Mouse (Mus musculus) activated CD4-positive, CD25-positive, alpha-beta regulatory T cell, adult 4 months (primary cell): ENCODE measurements around the gene Prr29. TPM values are rescaled to one million over a fixed set of nuclear protein-coding genes. Genes with fewer than 3 reads are reported as not detected.
"Not testable (repeated sequence)": the region's sequence is repeated elsewhere in the genome, so short reads cannot be mapped to it uniquely, and the experiment has no call there.

ENCODE experiments used
- ATAC-seq: one replicate; pipeline ENCODE4 v1.8.0; 2017
- polyA plus RNA-seq, 2 experiments: library from polyadenylated mRNA; unstranded; fragments of 100-300 nt; shearing (Covaris generic); gene quantifications; one replicate each; pipeline ENCODE4 v1.2.1; 2017

Prr29 gene
- polyA plus RNA-seq, 2 experiments from 2014 or later = 1.1 to 1.2 TPM

DNA sequence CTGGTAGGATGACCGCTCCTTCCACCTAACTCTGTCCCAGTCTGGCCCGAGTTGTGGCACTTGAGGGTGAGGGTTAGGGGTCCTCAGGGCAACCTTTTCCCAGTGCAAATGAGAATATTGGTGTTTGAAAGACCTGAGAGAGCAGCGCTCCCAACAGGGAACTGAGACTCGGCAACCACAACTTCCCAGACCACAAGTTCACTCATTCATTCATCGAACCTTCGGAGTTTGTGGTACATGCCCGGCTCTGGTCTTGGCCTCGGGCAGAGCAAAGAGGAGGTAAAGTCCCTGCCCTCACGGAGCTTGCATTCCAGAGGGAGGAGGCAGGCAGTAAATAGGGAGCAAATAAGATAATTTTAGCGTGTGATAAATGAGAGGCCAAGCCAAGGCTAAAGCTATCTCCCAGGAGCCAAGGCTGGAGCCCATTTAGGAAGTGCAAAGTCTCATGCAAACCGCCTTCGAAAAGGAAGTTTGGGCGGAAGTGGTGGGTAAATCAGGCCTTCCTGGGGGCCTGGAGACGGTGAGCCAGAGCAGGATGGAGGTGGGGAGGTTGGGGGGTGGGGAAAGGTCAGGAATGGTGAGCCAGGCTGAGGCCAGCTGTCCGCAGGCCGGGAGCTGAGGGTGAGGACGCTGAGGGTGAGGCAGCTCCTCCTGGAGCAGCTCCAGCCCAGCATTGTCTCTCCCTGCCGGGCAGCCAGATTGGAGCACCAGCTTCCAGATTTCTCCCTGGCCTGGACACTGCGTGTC lies 9.7 kb upstream of the Prr29 start:
- no peak for ATAC-seq

GRCm38 (mm10) chr11:106359350-106359749 lies 5.9 kb upstream of the Prr29 start:
- no peak for ATAC-seq

GRCm38 (mm10) chr11:106364712-106365111 lies 560 bp upstream of the Prr29 start:
- ATAC-seq = no peak

- ATAC-seq = no peak
Observed at GRCm38 (mm10) chr11:106366316-106366715, 1.0 kb downstream of the Prr29 start.

GRCm38 (mm10) chr11:106373998-106374397 lies 8.7 kb downstream of the Prr29 start:
- no peak for ATAC-seq

DNA sequence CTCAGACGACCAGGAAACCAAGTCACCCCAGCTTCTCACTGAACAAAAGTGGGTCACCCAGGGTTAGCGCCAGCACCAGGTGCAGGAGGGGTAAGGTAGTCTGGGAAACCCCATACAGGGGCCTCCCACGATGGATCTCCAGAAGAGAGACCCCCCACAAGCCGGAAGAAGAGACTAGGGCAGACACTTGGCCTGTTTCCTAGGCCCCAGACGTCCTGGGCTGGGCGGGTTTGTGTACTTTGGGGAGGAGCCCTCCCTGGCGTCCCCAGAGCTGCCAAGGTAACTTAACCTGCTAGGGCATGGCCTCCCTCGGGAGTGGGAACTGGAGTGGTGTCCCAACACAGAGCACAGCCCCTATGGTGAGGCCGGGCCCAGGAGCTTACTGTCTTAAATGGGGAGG lies 9.3 kb downstream of the Prr29 start:
- ATAC-seq = peak; percentile 32

- no peak for ATAC-seq
Observed at GRCm38 (mm10) chr11:106374979-106375378, 9.7 kb downstream of the Prr29 start.

DNA sequence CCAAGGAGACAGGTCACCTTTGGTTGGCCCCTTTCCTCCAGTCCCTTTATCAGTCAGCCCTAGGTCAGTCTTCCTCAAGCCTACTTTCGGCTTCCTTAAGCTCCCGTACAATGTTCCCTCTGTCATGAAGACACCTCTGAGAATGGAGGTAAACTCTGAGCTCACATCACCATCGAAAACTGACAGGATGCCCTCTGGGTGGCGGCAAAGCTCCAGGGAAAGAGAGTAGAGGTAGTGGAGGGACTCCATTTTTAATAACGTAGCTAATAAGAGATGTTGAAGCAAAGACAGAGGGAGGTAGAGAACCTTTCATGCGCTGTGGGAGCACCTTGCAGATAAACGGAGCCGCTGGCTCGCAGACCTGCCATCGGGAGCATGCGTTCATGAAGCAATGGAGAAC lies 15.7 kb downstream of the Prr29 start:
- no peak for ATAC-seq

- no peak for ATAC-seq
Observed at GRCm38 (mm10) chr11:106381883-106382282, 16.6 kb downstream of the Prr29 start.

- ATAC-seq = no peak
Observed at GRCm38 (mm10) chr11:106382424-106382823, 17.2 kb downstream of the Prr29 start.

DNA sequence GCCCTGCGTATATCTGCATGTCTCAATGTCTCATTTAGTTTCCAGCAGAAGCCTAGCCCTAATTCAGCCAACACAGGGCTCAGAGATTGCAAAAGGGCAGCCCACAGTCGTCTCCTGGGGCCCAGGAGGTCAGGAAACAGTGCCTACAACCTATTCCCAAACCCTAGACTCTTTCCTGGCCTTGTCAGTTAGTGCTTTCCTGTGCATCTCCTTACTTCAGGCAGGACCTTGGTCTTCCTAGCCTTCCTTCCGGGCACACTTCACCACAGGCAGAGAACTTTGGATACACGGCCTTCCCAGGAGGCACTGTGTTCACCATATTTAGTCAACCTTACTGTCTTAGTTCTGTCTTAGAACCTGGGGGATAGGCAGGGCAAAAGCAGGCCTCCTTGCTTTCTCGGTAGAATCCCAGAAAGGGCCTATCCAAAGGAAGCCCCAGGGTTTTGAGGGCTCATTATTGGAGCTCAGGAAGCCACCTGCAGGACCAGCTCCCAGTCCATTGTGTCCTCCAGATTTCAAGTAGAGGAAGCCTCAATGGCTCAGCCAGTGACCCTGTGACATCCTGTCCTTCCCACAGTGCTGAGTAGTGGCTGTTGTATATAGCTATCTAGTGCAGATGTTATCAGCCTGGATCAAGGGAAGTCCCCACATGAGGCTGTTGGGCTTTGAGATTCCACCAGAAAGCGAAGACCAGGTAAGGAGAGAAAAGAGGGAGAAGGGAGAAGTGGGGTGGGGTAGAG lies 17.9 kb downstream of the Prr29 start:
- no peak for ATAC-seq

DNA sequence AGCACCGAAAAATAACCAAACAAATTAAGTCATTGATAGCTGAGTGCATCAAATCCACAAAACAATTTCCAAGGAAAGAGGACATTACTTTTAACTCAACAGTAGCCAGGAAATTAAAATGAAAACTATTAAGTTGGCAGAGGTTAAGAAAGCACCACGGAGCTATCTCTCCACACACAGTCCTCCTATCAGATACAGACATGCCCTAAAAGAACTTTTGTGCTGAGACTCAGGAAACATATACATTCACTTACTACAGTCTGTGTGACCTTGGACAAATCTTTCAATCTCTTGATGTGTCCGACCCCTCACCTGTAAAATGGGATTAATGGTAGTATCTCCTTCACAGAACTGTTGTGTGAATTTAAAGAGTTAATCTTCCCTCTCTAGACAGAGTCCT lies 21.1 kb downstream of the Prr29 start:
- ATAC-seq = no peak

DNA sequence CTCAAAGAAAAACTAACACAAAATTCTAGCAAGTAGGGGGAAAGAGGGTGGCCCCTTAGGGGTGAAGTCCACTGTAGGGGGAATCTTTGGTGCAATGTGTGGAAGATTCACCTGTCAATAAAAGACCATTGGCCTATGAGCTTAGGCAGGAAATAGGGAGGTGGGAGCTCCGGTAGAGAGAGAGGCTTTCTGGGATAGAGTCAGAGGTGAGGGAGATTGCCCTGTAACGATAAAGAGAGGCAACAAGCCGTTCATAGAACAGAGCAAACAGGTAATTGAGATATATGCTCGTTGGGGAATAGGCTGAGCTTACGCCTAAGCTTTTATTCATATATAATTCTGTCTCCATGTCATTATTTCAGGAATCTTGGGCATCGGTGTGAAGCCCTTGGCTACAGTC lies 21.7 kb downstream of the Prr29 start:
- ATAC-seq = peak; percentile 45

GRCm38 (mm10) chr11:106387791-106388216 lies 22.5 kb downstream of the Prr29 start, which contains the start of gene Icam2:
Gene Icam2 (minus strand): TSS chr11:106388075.
- ATAC-seq = peak; percentile 90

DNA sequence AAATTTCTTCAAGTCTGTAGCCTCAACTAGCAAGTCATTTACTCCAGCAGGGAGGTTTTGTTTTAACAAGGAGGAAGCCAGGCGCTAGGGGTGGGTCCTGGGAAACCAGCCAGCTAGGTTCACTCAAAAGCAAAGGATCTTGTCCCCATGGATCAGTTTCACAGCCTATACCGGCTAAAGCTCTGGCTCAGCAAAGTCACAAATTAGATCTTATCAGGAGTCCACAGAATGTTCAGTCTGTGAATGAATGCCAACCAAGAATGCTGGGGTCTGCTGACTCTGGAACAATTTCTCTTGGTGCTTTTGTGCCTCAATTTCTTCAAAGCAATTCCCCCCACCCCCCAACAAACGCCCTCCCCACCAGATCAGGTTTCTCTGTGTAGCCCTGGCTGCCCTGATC lies 24.3 kb downstream of the Prr29 start:
- ATAC-seq = no peak

DNA sequence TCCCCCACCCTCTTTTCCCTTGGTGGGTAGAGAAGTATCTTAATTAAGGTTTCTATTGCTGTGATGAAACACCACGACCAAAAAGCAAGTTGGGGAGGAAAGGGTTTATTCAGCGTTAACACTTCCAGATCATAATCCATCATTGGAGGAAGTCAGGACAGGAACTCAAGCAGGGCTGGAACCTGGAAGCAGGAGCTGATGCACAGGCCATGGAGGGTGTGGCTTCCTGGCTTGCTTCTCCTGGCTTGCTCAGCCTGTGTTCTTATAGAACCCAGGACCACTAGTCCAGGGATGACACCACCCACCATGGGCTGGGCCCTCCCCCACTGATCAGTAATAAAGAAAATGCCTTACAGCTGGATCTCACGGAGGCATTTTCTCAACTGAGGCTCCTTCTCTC lies 25.5 kb downstream of the Prr29 start:
- no peak for ATAC-seq

DNA sequence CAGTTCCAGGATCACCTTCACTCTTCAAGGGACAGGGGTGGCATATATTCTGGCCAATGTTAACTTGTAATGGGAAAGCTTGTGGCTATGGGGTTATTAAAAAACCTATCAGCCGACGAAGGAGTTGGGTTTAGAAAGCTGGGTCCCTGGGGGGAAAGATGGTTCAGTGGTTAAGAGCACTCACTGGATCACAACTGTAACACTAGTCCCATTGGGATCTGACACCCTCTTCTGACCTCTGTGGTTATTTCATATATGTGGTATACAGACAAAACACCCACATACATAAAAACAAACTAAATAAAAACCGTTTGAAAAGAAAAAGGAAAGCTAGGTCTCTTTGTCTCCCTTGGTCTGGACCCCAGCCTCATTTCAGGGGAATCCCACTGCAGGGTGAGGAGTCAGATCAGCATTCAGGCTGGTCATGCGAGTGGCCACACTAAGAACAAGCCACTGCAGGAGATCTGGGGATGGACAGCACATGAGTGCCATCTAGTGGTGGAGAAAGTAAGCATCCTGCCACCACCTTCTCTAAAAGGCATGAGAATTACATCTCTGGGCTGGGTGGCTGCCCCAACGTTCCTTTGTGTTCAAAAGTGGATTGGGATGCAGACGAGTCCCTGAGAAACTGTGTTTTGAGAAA lies 26.4 kb downstream of the Prr29 start:
- no peak for ATAC-seq

DNA sequence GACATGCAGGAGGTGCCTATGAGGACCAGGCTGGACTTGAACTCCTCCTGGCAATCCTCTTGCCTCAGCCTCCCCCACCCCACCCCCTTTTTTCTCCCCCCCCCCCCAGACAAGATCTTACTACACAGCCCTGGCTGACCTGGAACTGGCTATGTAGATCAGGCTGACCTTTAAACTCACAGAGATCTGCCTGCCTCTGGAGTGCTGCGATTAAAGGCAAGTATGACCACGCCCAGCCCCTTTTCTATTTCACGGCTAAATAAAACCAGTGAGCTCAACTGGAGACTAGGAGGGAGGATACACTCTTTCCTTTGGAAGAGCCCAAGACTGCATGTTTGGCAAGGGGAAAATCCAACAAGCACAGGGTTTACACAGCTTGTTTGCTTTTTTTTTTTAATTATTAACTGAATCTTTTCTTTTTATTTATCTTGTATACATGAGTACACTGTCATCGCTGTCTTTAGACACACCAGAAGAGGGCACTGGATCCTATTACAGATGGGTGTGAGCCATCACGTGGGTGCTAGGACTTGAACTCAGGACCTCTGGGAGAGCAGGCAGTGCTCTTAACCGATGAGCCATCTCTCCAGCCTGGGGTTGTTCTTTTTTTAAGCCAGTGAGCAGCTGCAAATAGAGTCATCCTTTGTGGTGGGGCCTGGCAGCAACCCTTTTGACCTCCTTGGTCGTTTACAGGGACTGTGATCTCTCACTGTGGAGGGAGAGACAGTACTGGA lies 27.5 kb downstream of the Prr29 start:
- ATAC-seq = no peak

DNA sequence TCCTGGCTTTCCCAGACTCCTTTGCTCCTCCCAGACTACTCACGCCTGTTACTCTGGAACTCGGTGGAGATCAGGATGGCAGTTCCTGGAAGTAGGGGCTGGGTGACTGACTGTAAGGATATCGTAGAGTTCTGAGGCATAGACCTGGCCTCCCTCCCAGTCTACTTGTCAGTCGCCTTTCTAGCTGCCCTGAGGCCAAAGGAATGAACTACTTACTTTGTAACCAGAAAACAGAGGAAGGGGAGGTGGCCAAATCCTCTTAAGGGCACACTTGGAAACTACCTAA lies 28.0 kb downstream of the Prr29 start:
- no peak for ATAC-seq

GRCm38 (mm10) chr11:106394055-106394454 lies 28.8 kb downstream of the Prr29 start:
- ATAC-seq = not testable (repeated sequence)

- no peak for ATAC-seq
Observed at GRCm38 (mm10) chr11:106397656-106398055, 32.4 kb downstream of the Prr29 start.

DNA sequence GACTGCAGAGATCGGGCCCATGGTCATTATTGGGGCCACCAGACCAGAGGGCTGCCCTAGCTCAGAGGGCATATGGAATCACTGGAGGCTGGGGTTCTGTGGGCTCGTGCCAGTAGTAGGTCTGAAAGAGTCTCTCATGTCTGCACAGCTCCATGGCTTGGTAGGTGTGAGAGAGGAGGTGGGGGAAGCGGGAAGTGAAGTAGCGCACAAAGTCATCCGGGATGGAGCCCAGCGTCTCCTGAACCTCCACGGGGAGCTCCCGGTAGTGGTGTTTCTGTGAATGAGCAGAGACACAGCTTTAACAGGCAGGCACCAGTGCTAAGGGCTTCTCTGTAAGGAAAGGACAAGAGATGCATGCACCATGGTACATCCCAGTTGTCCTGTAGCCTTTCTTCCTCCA lies 33.2 kb downstream of the Prr29 start:
- no peak for ATAC-seq

DNA sequence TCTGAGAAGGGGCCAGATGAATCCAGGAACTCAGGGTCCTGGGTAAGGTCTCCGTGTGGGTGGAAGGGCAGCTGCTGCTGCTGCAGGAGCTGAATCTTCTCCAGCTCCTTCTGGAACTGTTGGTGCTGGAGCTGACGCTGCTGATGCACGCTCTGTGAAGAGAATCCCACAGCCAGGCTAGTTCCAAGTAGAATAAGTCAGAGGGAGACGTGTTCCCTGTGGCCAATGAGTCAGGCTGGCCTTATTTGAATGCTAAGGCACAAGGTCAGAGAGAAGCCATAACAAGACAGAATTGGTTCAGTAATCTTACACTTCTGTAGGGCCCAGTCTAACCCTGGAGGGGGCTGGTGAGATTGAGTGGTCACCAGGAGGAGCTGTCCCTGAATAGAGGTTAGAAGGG lies 44.7 kb downstream of the Prr29 start:
- no peak for ATAC-seq
